Mouse (Mus musculus) naive thymus-derived CD4-positive, alpha-beta T cell, adult 5 months (primary cell): ENCODE measurements around the gene Gm10392. TPM values are rescaled to one million over a fixed set of nuclear protein-coding genes. Genes with fewer than 3 reads are reported as not detected.

ENCODE experiments used
- polyA plus RNA-seq: library from polyadenylated mRNA; unstranded; fragments of 100-300 nt; shearing (Covaris generic); gene quantifications from one replicate; pipeline ENCODE4 v1.2.1, GENCODE M21; 2017

Gene Gm10392
- 0.60 TPM for polyA plus RNA-seq

GRCm38 (mm10) chr11:77519043-77519442 lies at the start of gene Gm10392:
TSS of gene Gm10392 (minus strand) at chr11:77519198.

DNA sequence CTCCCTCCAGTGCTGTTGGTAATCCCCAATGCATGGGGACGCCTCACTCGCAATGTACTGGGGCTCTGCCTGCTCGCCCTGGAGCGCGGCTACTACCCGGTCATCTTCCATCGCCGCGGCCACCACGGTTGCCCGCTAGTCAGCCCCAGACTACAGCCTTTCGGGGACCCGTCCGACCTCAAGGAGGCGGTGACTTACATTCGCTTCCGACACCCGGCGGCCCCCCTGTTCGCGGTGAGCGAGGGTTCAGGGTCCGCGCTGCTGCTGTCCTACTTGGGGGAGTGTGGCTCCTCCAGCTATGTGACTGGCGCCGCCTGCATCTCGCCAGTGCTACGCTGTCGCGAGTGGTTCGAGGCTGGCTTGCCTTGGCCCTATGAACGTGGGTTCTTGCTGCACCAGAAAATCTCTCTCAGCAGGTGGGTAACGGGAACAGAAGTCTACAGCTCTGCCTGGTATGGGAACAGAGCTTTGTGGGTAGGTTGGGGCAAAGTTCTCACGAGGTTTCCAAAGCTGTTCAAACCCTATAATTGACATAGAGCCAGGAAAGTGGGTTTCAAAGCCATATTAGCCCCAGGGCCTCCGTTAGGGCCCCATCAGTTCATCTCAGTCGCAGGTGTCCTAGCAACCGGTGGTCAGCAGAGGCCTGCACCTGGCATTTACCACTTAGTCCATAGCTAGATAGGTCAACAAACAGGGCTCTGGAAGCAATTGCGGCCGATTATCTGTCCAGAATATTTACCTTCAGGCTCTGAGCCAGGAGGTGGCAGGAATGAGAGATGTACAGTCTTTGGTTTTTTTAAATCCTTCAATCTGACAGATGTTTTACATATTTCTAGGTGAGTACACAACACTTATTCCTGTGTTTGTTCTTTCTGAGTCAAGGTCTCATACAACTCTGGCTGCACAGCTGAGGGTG lies 3.1 kb downstream of the Gm10392 start, which contains the start of gene Trp53i13:
Trp53i13 (minus strand) TSS at position 344 of the 916 bp plus-strand sequence.

GRCm38 (mm10) chr11:77514832-77515636 lies 4.0 kb downstream of the Gm10392 start, which contains the start of gene Abhd15:
TSS of gene Abhd15 (plus strand) at chr11:77515121.

DNA sequence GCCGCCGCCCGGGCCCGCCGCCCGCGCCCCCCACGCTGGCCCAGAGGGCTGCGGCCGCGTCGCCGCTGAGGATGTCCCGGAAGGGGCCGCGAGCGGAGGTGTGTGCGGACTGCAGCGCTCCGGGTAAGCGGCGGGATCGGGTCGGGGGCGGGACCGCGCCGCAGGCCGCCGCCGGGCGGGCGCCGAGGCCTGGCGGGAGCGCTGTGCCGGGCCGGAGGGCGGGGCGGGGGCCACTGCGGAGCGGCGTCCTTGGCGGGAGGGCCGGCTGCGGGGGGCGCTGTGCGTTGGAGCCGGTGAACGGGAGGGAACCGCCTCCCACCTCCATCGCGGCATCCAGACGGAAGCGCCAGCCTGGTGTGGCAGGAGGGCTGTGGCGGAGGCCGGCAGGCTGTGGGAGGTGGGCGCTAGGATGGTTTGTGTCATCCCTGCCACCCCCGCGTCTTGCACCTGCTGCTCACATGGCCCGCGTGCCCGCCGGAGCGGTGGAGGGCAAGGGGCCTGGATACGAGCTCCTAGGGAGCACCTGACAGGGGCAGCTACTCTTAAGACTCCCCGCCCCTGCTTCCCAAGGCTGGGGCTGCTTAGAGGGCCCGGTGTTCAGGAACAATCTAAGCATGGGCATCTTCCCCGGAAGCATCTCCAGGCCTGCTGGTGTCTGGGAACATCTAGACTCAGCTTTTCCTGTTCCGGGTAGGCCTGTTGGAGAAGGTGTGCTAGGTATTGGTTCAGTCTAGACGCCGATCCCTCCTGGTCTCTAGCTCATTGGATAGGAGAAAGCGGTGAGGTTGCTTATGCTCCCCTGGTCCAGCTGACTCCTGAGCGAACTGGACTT lies 25.3 kb downstream of the Gm10392 start, which contains the start of gene Git1:
Git1 (plus strand) TSS at position 51 of the 832 bp plus-strand sequence.

DNA sequence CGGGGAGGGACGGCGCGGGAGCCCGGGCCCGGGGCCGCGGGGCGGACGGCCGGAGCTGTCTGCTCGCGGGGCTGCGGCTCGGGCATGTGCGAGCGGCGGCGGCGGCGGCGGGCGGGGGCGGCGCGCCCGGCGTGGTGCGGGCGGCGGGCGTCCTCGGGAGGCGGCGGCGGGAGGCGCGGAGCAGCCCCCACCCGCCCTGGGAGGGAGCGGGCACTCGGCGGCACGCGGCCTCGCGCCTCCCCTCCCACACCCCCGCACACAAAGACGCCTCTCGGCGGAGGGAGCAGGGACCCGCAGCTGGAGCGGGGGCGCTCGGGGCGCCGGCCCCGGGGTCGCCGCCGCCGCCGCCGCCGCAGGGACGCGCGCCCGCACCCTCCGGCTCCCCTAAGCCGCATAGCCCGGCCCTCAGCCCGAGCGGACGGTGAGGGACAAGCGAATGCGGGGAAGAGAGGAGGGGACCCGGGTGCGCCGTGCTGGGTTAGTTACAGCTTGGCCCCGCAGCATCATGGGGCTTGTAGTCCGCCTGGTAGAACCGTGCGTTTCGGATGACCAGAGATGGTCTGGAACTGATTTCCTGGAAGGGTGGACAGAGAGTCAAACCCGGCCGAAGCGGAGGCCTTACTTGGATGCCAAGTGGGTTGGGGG lies 29.3 kb downstream of the Gm10392 start, which contains the start of gene Ankrd13b:
Ankrd13b (minus strand) TSS at position 88 of the 645 bp plus-strand sequence.

Other genes starting within 250 kb of the Gm10392 start
- not detected for gene Coro6, start 56.8 kb downstream of the Gm10392 start, polyA plus RNA-seq
- gene Ankrd13b, start 29.5 kb downstream of the Gm10392 start, polyA plus RNA-seq = 3.4 TPM
- gene Git1, start 25.6 kb downstream of the Gm10392 start, polyA plus RNA-seq = 35.2 TPM
- 3.3 TPM for gene Abhd15, start 4.1 kb downstream of the Gm10392 start, polyA plus RNA-seq
- gene Trp53i13, start 3.2 kb downstream of the Gm10392 start, polyA plus RNA-seq = 22.4 TPM
- gene Taok1, start 88.6 kb upstream of the Gm10392 start, polyA plus RNA-seq = 10.0 TPM
- 109 TPM for gene Nufip2, start 167.0 kb upstream of the Gm10392 start, polyA plus RNA-seq
- not detected for gene Cryba1, start 206.1 kb upstream of the Gm10392 start, polyA plus RNA-seq
- gene Myo18a, start 244.0 kb upstream of the Gm10392 start, polyA plus RNA-seq = 32.0 TPM